Mouse (Mus musculus) heart, adult 8-10 months (tissue): ENCODE data around the gene Slc6a21. TPM values are rescaled to one million over a fixed set of nuclear protein-coding genes. Genes with fewer than 3 reads are reported as not detected.

ENCODE experiments used
- DNase-seq: peaks from one replicate; pipeline ENCODE4 v3.0.0; 2022; ENCODE audit warnings: low spot score
- total RNA-seq, 4 experiments: library from RNA; stranded (reverse); gene quantifications; 2 replicates each; pipeline ENCODE4 v1.2.4; 2022

The Slc6a21 gene
- total RNA-seq, 4 experiments from 2014 or later, result not detected

DNA sequence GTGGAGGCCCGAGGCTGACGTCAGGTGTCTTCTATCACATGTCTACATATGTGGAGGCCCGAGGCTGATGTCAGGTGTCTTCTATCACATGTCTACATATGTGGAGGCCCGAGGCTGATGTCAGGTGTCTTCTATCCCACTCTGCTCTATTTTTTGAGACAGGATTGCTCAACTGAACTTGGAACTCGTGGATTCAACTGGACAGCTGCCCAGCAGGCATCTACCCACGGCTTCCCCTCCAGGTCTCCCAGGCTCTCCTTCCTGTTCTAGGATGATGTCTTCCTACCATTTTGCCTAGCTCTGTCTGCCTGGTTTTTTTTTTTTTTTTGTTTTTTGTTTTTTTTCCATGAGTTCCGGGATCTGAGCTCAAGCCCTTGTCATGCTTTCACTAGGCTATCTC, 21.5 kb upstream of the Slc6a21 start:
- peak; percentile 16 for DNase-seq

DNA sequence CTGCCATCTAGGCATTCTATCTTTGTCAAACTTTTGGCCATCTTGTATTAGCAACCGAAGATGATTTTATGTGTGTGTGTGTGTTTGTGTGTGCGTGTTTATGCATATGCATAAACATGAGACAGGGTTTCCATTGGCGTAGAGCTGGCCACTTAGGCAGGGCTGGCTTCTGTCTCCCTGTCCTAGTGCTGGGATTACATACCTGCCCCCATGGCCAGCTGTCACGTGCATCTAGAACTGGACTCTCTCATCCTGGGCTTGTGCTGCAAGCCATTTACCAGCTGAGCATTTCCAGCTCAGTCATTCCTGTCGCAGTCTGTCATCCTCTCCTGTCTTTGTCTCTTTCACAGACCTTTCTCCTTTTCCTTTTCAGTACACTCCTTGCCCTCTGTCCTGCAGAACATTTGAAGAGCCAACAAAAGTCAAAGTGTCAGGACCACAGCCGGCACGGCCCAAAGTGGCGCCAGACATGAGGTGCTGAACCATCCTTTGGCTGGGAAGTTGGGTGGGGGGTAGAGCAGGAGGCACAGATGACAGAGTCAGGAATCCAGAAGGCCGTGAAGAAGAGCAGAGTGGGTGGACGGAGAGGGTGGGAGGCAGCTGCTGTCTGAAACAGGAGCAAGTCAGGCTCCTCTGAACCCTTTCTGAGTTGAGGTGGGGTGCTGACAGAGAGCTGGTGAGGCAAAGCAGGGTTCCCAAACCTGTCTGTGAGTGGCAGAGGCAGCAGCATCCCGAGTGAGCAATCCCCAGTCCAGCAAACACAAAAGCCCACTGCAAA, 20.1 kb upstream of the Slc6a21 start:
- no peak for DNase-seq

DNA sequence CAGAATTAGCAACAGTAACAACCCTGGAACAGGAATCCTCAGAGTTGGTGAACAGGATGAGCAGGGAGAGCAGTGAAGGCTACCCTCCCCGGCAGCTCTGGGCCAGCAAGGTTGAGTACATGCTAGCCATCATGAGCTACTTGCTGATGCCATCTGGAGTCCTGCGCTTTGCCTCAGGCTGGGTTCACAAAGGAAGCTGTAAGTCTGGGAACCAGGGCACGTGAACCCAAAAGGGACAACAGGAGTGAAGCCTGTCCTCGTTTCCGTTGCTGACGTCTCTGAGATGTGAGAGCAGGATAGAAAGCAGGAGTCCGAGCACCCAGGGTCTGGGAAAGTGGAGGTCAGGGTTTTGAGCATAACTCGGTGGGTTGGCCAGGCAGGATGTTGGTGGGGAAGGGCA, 18.0 kb upstream of the Slc6a21 start:
- DNase-seq, result no peak

DNA sequence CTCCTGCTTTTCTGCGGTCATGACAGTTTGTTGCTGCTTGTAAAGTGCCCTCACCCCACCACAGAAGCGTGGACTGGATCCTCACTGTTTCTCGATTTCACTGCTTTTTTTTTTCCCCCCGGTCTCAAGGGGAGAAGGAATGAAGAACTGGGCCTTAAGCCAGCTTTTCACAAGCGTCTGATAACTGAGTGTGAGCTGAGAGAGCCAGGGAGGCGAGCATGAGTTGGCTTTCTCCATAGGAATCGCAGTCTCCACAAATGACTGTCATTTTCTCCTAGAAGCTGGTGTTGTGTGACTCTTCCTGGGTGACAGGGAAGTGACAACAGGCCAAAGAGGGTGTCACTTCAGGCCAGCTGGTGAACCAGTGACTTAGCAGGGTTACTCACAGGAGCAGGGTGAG, 15.0 kb upstream of the Slc6a21 start:
- DNase-seq, result no peak

DNA sequence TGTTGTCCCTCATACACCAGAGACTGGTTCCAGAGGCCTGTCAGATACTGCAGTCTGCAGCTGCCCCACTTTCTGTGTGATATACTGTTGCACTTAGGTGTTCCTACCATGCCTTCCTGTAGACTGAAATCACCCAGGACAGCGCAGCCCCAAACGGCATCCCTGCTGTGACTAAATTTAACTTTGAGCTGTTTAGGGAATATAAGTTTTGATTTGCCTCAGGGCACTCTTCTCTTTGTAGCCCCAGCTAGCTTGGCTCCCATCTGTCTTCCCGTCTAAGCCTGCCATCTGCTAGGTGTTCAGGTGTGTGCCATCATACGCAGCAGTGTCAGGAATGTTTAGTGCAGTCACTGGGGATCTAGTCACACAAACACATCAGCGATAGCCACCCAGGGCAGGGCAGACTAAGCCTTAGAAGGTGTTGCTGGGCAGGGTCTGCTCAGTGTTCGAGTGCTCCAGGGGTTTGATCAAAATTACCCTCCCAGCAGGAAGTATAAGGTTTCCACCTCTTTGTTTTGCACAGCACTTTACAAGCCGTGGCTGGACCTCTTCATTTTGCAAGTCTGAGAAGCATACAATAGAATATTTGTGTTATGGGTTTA, 14.2 kb upstream of the Slc6a21 start:
- DNase-seq, result no peak

DNA sequence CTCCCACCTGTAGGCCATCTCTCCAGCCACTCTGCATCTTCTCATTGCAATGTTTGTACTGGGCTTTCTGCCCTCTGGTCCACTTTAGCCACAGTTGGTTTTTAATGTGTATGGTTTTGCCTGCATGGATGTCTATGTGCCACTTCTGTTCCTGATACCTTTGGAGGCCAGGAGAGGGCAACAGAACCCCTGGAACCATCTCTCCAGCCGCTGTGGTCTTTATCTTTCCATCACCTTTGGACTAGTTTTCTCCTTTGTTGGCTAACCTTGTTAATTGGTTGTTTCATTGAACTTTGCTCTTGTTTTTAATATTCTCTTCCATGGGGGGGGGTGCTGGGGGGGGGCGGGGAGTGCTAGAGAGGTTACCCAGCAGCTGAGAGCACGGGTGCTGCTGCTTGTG, 13.0 kb upstream of the Slc6a21 start:
- DNase-seq, result no peak

DNA sequence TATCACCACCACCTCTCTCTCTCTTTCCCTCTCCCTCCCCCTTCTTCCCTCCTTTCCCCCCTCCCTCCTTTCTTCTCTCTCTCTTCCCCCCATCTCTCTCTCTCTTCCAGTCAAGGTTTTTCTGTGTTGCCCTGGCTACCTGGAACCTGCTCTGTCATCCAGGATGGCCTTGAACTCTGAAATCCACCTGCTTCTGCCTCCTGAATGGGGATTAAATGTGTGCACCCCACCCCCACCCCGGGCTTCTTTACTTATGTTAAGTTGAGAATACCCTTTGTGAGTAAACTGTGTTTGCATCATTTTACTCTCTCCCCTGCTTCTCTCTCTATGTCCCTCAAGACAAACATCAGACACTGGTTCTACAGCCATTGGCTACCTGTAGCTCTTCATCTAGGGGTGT, 11.8 kb upstream of the Slc6a21 start:
- DNase-seq, result no peak

DNA sequence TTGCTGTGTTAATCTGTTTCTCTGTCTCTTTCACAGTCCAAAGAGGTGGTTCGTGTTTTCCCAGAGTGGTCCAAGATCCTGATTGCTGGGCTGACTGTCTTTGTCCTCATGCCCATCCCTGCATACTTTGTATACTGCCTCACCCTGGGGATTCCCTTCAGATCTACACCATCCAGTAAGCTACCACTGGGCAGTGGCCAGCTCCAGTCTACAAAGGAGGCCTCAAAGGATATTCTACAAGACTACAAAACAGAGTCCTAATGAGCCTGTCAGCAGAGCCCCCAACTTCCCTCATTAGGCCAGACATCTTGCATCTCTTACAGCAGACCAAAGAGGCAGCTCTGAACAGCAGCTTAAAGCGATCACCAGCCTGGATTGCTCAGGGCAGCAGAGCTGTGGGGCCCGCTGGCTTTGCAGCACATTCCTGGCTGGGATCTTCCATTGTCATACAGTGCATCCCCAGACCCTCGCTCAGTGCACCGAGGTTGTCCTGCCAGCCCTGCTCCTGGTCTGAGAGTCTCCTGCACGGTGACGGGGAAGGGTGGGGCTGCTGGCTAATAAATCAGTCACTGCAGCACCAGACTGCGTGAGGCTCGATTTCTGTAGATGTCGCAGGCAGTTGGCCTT, 4.4 kb upstream of the Slc6a21 start:
- DNase-seq, result no peak

DNA sequence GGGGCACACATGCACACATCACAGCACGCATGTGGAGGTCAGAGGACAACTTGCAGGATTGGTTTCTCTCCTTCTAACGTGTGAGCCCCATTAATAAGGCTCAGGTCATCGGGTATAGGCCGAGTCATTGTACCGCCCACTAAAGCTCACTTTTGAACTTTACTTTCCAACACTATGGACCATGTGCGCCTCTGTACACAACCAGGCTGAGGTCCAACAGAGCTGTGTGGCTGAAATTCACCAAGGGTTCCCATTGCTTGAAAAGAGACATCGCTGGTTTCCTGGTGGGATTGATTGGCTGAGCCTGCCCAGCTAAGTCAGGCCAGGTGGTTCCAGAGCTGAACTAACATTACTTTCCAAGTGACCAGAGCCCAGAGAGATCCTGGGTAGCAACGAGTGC, 3.6 kb upstream of the Slc6a21 start:
- DNase-seq, result no peak

DNA sequence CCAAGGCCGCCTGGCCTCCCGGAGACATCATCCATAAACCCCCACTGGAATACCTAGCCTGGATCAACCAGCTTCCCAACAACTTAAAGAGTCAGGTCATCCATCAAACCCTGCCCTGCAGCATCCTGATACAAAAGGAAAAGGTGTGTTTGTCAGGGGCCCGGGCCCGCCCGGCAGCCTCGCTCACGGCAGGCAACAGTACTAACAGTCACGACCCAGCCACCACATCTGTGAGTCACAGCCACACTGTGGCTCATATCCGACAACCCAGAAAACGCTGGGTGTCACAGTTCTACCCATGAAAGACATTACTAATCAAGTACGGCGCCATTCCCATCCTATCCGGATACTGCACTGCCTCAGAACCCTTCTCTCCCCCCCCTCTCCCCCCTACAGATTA, 9.2 kb downstream of the Slc6a21 start:
- DNase-seq, result no peak

DNA sequence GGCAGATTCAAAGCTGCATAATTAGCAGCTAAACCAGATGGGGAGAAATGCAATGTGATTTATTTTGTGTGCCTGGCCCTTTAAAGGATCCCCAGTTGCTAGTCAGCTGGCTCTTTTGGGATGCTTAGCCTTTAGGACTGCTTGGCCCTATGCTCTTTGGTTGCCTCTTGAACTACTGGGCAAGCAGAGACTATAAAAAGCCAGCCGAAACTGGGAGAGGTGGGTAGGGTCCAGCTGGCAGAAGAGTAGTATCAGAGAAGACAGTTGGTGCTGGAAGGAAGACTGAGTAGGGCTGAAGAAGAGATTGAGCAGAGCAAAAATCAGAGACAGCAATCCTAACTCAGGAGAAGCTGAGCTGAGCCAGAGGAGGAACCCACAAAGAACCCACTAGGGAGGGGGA, 19.3 kb downstream of the Slc6a21 start:
- no peak for DNase-seq

DNA sequence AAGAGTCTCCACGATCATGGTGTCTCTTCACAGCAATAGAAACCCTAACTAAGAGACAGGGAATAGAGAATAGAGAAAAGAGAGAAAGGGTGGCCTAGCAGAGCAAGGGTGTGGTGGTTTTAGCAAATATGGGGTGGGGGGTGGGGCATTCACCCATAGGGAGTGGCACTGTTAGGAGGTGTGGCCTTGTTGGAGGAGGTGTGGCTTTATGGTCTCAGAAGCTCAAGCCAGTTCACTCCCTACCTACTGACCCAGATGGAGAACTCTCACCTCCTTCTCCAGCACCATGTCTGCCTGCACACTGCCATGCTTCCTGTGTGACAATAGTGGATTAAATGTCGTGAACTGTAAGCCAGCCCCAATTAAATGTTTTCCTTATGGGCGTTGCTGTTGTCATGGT, 20.2 kb downstream of the Slc6a21 start:
- no peak for DNase-seq

DNA sequence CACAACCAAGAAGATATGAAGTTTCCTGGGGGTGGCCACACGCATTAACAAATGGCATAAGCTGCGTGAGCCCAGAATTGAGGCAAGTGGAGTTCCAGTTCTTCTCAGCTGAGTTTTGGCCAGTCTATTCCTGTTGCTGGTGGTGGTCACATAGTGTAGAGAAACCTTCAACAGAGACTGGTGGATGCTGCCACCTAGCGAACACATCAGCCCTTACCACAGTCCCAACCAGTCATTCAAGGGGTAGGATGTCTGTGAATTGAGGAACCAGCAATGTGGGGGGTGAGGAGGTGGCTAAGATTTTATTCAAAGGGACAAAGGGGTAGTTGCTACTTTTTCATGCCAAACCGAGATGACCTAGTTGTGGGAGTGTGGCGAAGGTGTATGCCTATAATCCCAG, 22.4 kb downstream of the Slc6a21 start:
- peak; percentile 29 for DNase-seq

DNA sequence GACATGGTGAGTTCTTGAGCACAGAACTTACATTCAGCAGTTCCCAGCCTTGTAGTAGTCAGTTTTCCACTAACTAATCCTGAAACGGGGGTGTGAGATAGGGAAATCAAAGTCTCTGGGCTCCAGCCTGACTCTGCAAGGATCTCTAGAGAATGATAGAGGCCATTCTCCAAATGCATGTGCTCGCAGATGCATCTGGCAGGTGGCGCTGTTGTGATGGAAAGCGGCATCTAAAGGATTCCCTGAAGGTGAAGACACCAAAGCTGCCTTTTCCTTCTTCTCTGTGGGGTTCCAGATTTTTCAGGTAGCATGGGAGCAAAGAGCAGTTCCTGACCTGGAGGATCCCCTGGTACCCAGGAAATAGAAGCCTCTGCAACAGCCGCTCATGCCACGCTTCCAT, 23.0 kb downstream of the Slc6a21 start:
- peak; percentile 54 for DNase-seq

DNA sequence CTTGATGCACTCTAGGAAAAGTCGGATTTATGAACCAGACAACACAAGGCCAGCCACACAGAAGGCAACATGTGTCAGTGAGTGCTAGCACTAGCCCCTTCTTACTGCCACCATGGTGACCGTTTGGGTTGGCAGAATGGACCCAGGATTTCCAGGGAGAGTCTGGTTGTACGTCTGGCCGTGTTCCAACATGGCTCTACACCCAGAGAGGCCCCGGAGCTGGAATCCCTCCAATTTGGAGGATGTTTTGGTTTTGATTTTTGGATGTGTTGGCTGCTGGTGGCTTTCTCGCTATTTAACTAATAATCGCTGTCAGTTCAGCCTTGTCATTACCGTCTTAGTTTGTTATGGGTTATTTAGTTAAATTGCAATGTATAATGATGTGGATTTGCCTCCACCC, 25.3 kb downstream of the Slc6a21 start:
- DNase-seq, result no peak

DNA sequence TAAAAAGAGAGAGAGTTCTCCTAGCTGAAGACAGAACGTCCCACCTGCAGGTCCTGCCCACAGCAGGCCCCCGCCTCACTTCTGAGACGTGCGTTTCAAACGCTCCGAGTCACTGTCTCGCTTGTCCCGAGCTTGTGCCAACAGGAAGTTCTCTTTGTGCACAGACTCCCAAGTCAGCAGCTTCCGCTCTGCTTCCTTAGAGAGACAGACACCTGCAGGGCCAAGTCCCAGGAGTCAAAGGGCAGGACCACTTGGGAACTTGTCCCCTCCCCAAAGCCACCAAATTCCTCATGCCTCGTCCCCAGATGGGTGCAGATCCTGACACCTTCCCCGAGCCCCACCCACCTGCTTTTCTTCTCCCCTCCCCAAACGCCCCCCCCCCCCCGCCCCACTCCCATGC, 27.6 kb downstream of the Slc6a21 start:
- no peak for DNase-seq

DNA sequence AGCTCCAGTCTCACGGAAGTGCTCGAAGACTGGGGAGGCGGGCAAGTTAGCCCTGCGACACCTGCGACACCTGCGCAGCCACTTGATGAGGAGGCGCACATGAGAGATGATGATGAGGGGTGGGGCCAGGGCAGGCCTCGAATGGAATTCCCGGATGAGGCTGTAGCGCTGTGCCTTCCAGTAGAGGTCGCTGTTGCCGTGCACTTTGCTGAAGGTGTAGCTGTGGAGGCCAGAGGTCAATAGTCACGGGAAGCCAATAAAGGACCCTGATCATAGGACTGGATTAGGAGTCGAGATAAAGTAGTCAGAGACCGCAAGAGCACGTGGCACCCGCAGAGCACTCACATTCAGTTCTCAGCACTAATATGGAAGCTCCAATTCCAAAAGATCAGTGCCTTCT, 28.0 kb downstream of the Slc6a21 start:
- no peak for DNase-seq

DNA sequence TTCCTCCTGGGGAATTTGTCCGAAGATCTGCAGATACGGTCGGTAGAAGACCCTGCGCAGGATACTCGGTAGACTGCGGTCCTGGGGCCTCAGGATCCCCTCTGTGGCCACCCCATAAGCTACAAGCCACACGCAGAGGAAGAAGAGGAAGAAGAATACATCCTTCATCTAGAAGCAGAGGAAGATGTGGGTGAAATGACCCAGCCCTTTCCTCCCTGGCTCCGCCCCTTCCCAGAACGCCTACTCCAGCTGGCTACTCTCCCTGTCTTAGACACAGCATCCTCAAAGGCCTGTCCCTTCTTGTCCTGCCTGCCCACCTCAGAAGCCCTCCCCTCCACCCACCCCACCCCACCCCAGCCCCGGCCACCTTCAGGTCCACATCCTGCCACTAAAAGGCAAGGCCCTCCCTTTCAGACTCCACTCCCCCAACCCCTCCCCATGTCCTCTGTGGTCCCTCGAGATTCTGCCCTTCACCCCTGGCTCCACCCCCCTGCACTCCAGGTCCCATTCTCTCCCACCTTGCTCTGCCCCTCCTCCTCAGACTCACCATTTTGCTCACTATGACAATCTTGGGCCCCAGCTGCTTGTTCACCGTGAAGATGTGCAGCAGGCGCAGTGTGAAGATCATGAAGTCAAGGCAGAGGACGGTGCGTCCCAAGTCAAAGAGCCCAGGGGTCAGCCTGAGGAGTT, 31.4 kb downstream of the Slc6a21 start:
- no peak for DNase-seq

DNA sequence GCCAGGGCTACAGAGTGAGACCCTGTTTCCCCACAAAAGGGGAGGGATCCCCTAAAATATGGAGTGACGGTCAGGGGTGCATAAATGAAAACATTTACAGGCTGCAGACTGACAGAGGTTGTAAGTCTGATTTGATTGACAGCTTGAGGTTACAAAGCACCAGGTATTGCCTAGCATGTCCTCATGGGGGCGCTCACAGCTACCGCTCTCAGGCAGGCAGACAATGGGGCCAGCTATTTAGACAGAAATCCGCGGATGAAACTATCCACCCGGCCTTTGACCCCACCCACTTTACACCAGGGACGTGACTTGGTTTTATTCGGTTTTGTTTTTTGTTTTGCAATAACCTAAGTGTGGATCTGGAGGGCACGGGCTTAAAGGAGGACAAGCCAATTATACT, 32.1 kb downstream of the Slc6a21 start:
- peak; percentile 36 for DNase-seq

DNA sequence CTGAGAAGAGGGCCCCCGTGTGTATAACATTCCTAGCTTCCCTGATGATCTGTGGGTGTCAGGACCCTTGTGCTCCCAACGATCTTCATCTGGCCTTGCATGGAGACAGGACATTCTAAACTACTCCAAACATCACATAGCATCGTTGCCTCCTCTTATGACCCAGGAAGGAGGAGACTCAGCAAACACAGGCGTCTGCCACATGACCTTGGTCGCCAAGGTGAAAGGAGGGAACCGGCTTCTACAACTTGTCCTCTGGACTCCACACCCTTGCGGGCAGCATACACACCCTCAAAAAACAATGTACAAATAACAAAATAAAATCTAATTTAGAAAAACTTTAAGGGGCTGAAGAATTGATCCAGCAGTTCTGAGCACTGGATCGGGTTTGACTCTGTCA, 34.7 kb downstream of the Slc6a21 start:
- DNase-seq, result no peak

DNA sequence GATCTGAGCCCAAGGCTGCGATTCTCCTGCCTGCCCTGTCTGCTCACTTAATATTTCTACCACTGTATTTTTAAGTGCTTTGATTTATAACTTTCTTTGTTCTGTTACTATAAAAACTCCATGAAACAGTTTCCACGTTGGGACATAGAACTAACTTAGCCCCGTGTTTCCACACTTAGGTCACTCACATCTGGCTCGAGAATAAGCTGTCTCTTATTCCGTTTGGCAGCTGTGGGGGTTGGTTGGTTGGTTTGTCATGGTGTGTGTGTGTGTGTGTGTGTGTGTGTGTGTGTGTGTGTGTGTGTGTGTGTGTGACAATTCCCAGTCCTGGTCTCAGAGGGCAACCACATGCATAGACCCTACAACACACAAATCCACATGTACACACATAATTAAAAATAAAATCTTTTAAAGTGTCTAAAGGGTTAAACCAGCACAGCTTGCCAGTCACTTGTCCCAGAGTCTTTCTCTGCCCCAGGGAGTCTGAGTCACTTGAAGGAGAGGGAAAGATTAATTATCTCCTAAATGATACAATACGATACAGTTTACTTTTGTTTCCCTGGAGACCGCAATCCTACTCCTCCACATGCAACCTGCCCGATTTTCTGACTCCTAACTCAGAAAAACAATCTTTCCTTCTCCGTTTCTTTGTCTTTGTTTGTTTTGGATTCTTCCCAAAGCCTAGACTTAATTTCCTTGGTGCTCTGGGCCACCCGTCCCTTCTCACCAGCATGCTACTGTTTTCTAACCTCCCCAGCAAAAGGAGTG, 35.6 kb downstream of the Slc6a21 start:
- DNase-seq, result no peak

DNA sequence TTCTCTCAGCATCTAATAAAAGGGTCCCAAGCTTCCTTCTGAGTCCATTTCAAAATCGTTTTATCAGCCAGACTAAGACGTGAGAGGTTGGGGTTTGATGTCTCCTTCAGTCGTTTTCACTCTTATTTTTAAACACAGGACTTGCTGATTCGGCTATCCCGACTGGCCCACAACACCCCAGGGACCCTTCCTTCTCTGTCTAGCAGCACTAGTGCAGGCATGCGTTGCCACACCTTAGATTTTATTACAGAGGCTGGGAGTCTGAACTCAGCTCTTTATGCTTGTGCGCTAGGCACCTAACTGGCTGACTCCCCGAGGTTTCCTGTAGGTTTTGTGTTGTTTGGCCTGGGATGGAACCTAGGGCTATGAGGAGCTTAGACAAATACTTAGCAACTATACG, 36.2 kb downstream of the Slc6a21 start:
- no peak for DNase-seq
